Mouse (Mus musculus) ES-CJ7 (cell line): Measurements from ENCODE around the gene Fam185a.

Experiments used
- DNase-seq: peaks from one replicate; pipeline ENCODE4 v3.0.0; 2011; ENCODE audit warnings: low read depth, low spot score

The Fam185a gene

GRCm38 (mm10) chr5:21493294-21493999 is 68.7 kb downstream of the Fam185a start:
- DNase-seq, result no peak

GRCm38 (mm10) chr5:21494781-21495180 is 70.0 kb downstream of the Fam185a start:
- DNase-seq, result peak; percentile 18

GRCm38 (mm10) chr5:21496321-21496720 is 71.6 kb downstream of the Fam185a start:
- no peak for DNase-seq

GRCm38 (mm10) chr5:21496881-21497280 is 72.1 kb downstream of the Fam185a start:
- no peak for DNase-seq

GRCm38 (mm10) chr5:21498490-21498889 is 73.7 kb downstream of the Fam185a start:
- DNase-seq, result no peak

GRCm38 (mm10) chr5:21498925-21499324 is 74.2 kb downstream of the Fam185a start:
- no peak for DNase-seq

GRCm38 (mm10) chr5:21500133-21500532 is 75.4 kb downstream of the Fam185a start:
- no peak for DNase-seq

GRCm38 (mm10) chr5:21500941-21501340 is 76.2 kb downstream of the Fam185a start:
- no peak for DNase-seq

GRCm38 (mm10) chr5:21502936-21503610 is 78.3 kb downstream of the Fam185a start:
- DNase-seq, result no peak

GRCm38 (mm10) chr5:21505159-21505558 is 80.4 kb downstream of the Fam185a start:
- no peak for DNase-seq

GRCm38 (mm10) chr5:21506887-21507286 is 82.1 kb downstream of the Fam185a start:
- DNase-seq, result no peak

GRCm38 (mm10) chr5:21509801-21510200 is 85.0 kb downstream of the Fam185a start:
- DNase-seq, result no peak

- no peak for DNase-seq
Measured at GRCm38 (mm10) chr5:21513363-21513762, 88.6 kb downstream of the Fam185a start.

- peak; percentile 9 for DNase-seq
Measured at GRCm38 (mm10) chr5:21517562-21517961, 92.8 kb downstream of the Fam185a start.

GRCm38 (mm10) chr5:21518207-21518606 is 93.4 kb downstream of the Fam185a start:
- no peak for DNase-seq

- no peak for DNase-seq
Measured at GRCm38 (mm10) chr5:21519166-21519565, 94.4 kb downstream of the Fam185a start.

GRCm38 (mm10) chr5:21526835-21527485 is 102.2 kb downstream of the Fam185a start:
- DNase-seq, result no peak

- DNase-seq, result no peak
Measured at GRCm38 (mm10) chr5:21527488-21527911, 102.7 kb downstream of the Fam185a start.

GRCm38 (mm10) chr5:21528068-21528842 is 103.5 kb downstream of the Fam185a start:
- no peak for DNase-seq

- DNase-seq, result no peak
Measured at GRCm38 (mm10) chr5:21529110-21529720, 104.5 kb downstream of the Fam185a start.
